Mouse (Mus musculus): Measurements from ENCODE around the gene Tmem94. TPM values are rescaled to one million over a fixed set of nuclear protein-coding genes. Genes with fewer than 3 reads are reported as not detected.
A peak's percentile ranks its signal among the peaks of the same experiment; 100 is the strongest.

Gene Tmem94
- total and polyA plus RNA-seq, 2 experiments: 11.0 to 41.9 TPM

DNA sequence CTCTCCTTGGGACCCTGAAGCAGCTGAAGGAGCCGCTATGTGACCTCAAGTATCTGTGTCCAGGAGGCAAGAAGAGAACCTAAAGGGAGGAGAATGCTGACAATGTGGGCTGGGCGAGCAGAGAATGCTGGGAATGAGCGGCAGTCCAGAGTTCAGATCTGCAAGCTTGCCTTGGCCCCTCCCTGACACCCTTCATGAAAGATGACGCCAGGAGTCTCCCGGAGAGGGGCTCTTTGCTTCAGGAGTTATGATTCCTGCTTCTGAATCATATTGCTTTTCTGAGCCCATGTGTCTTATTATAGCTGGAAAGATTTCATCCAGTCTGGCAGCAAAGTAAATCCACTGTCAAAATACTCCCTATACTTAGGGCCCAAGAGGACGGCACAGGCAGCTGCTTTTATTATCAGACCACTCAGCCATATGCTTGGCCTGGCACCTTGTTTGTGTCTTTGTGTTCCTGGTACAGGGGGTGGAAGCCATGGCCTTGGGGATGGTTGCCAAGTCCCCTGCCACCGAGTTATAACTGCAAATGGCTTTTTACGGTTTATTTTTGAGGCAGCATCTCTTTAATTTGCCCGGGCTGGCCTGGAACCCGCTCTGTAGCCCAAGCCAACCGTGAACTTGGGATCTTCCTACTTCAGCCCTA lies 31.1 kb upstream of the Tmem94 start:
- Histone ChIP-seq H3K27ac (replicated peaks; ENCODE audit: insufficient read depth, low read depth, low read length) (no peak overlapping the region), H3K27me3 (ENCODE audit: control insufficient read depth, insufficient read depth, low read length) (no peaks in the 10 kb centered on the region), H3K4me1 (ENCODE audit: control insufficient read depth, insufficient read depth, low read length) (no peaks in the 10 kb centered on the region), H3K36me3 (ENCODE audit: control insufficient read depth, insufficient read depth, low read length) (no peaks in the 10 kb centered on the region), H3K9ac (ENCODE audit: low read depth, low read length) (no peak overlapping the region), H3K79me2 (ENCODE audit: control insufficient read depth, insufficient read depth, low read length) (no peaks in the 10 kb centered on the region), H3K4me3 (ENCODE audit: insufficient read depth, low read depth, low read length) (no peak overlapping the region)
- no peak for DNase-seq (ENCODE audit: extremely low read depth, low read depth, low spot score)
- TF ChIP-seq POLR2A (IDR thresholded peaks at IDR 0.05; ENCODE audit: extremely low read depth, insufficient read depth, low read length) (no peak), CTCF (IDR thresholded peaks at IDR 0.05; ENCODE audit: low read depth, low read length) (no peak)
- WGBS: 73% methylated on average over 11 of the region's 11 CpGs

GRCm38 (mm10) chr11:115737608-115738208 lies 27.5 kb upstream of the Tmem94 start:
- H3K27me3 ChIP-seq (ENCODE audit: control insufficient read depth, insufficient read depth, low read length): no peaks in the 10 kb centered on the region
- H3K4me1 ChIP-seq (ENCODE audit: control insufficient read depth, insufficient read depth, low read length): no peaks in the 10 kb centered on the region
- H3K79me2 ChIP-seq (ENCODE audit: control insufficient read depth, insufficient read depth, low read length): no peaks in the 10 kb centered on the region
- no peaks in the 10 kb centered on the region for H3K36me3 ChIP-seq (ENCODE audit: control insufficient read depth, insufficient read depth, low read length)
- no peak for DNase-seq (ENCODE audit: extremely low read depth, low read depth, low spot score)
- H3K4me3 ChIP-seq (ENCODE audit: insufficient read depth, low read depth, low read length): no peak overlapping the region
- TF ChIP-seq POLR2A (IDR thresholded peaks at IDR 0.05; ENCODE audit: extremely low read depth, insufficient read depth, low read length): no peak
- TF ChIP-seq CTCF (IDR thresholded peaks at IDR 0.05; ENCODE audit: low read depth, low read length): no peak
- no peak overlapping the region for H3K9ac ChIP-seq (ENCODE audit: low read depth, low read length)
- no peak overlapping the region for H3K27ac ChIP-seq (replicated peaks; ENCODE audit: insufficient read depth, low read depth, low read length)
- WGBS: 91% methylated on average over 10 of the region's 10 CpGs

GRCm38 (mm10) chr11:115738275-115738885 lies 26.9 kb upstream of the Tmem94 start:
- Histone ChIP-seq H3K27me3 (ENCODE audit: control insufficient read depth, insufficient read depth, low read length) (no peaks in the 10 kb centered on the region), H3K4me1 (ENCODE audit: control insufficient read depth, insufficient read depth, low read length) (no peaks in the 10 kb centered on the region), H3K36me3 (ENCODE audit: control insufficient read depth, insufficient read depth, low read length) (no peaks in the 10 kb centered on the region), H3K4me3 (ENCODE audit: insufficient read depth, low read depth, low read length) (no peak overlapping the region), H3K9ac (ENCODE audit: low read depth, low read length) (no peak overlapping the region), H3K79me2 (ENCODE audit: control insufficient read depth, insufficient read depth, low read length) (no peaks in the 10 kb centered on the region), H3K27ac (replicated peaks; ENCODE audit: insufficient read depth, low read depth, low read length) (no peak overlapping the region)
- no peak for DNase-seq (ENCODE audit: extremely low read depth, low read depth, low spot score)
- TF ChIP-seq POLR2A (IDR thresholded peaks at IDR 0.05; ENCODE audit: extremely low read depth, insufficient read depth, low read length): no peak
- no peak for TF ChIP-seq CTCF (IDR thresholded peaks at IDR 0.05; ENCODE audit: low read depth, low read length)
- 48% methylated on average over 13 of the region's 13 CpGs for WGBS

DNA sequence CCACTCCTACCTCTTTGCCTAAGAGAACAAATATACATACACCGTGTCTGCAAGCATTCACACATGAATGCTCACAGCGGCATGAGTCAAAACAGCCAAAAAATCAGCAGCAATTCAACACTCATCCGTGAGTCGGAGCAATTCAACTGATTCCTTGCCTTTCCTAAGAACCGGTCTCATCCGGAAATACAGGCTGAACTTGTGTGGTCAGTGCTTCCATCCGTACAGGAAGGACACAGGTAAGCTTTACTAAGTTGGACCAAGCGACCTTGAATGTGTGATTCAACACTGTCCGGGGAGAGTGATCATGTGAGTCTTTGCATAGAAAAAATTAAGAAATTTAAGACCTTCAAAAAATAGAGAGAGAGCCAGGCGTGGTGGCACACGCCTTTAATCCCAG lies 24.2 kb upstream of the Tmem94 start:
- TF ChIP-seq CTCF (IDR thresholded peaks at IDR 0.05; ENCODE audit: low read depth, low read length): no peak
- no peak for TF ChIP-seq POLR2A (IDR thresholded peaks at IDR 0.05; ENCODE audit: extremely low read depth, insufficient read depth, low read length)

DNA sequence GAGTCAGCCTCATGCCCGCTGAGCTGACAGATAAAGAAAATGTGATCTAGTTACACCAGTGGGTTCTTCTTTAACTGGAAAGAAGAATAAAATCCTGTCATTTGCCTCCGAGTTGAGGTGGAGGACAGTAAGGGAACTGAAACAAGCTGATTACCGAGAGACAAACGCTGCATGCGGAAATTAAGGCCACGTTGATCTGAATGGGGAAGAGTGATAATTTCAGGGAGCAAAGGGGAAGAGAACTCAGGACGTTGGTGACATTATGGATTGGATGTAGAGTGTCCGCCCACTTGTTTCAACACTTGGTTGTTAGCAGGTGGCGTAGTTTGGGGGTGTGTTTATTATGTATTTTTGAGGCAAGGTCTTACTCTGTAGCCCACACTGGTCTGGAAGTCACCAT lies 22.3 kb upstream of the Tmem94 start:
- H3K9ac ChIP-seq (ENCODE audit: low read depth, low read length): no peak overlapping the region
- WGBS: 80% methylated on average over 9 of the region's 9 CpGs

More for the DNA sequence above, 24.2 kb upstream of the Tmem94 start:
- Histone ChIP-seq H3K4me3 (ENCODE audit: insufficient read depth, low read depth, low read length) (no peak overlapping the region), H3K4me1 (ENCODE audit: control insufficient read depth, insufficient read depth, low read length) (no peaks in the 10 kb centered on the region), H3K27ac (replicated peaks; ENCODE audit: insufficient read depth, low read depth, low read length) (no peak overlapping the region), H3K9ac (ENCODE audit: low read depth, low read length) (no peak overlapping the region), H3K36me3 (ENCODE audit: control insufficient read depth, insufficient read depth, low read length) (no peaks in the 10 kb centered on the region), H3K79me2 (ENCODE audit: control insufficient read depth, insufficient read depth, low read length) (no peaks in the 10 kb centered on the region), H3K27me3 (ENCODE audit: control insufficient read depth, insufficient read depth, low read length) (no peaks in the 10 kb centered on the region)
- WGBS: 90% methylated on average over 11 of the region's 11 CpGs
- no peak for DNase-seq (ENCODE audit: extremely low read depth, low read depth, low spot score)

DNA sequence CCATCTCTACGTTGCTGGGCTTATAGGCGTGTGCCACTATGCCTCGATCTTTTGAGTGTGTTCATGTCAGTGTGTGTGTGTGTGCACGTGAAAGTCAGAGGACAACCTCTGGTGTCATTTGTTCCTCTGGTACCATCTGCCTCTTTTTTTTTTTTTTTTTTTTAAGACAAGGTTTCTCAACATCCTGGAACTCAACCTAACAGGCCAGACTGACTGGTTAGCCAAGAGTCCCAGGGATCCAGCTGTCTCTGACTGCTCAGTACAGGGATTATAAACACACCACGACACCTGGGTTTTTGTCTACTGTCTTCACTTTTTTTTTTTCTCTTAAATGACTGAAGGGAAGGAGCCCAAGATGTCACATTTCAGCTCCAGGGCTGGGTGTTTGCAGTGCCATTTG lies 20.8 kb upstream of the Tmem94 start:
- Histone ChIP-seq H3K27me3 (ENCODE audit: control insufficient read depth, insufficient read depth, low read length) (no peaks in the 10 kb centered on the region), H3K36me3 (ENCODE audit: control insufficient read depth, insufficient read depth, low read length) (no peaks in the 10 kb centered on the region), H3K27ac (replicated peaks; ENCODE audit: insufficient read depth, low read depth, low read length) (no peak overlapping the region), H3K9ac (ENCODE audit: low read depth, low read length) (no peak overlapping the region), H3K4me1 (ENCODE audit: control insufficient read depth, insufficient read depth, low read length) (no peaks in the 10 kb centered on the region), H3K79me2 (ENCODE audit: control insufficient read depth, insufficient read depth, low read length) (no peaks in the 10 kb centered on the region), H3K4me3 (ENCODE audit: insufficient read depth, low read depth, low read length) (no peak overlapping the region)
- WGBS: 87% methylated on average over 5 of the region's 5 CpGs
- DNase-seq (ENCODE audit: extremely low read depth, low read depth, low spot score): no peak
- TF ChIP-seq CTCF (IDR thresholded peaks at IDR 0.05; ENCODE audit: low read depth, low read length) (no peak), POLR2A (IDR thresholded peaks at IDR 0.05; ENCODE audit: extremely low read depth, insufficient read depth, low read length) (no peak)

More for the DNA sequence above, 22.3 kb upstream of the Tmem94 start:
- peak; percentile 18 for DNase-seq (ENCODE audit: extremely low read depth, low read depth, low spot score)
- H3K27me3 ChIP-seq (ENCODE audit: control insufficient read depth, insufficient read depth, low read length): no peaks in the 10 kb centered on the region
- H3K4me3 ChIP-seq (ENCODE audit: insufficient read depth, low read depth, low read length): no peak overlapping the region
- TF ChIP-seq CTCF (IDR thresholded peaks at IDR 0.05; ENCODE audit: low read depth, low read length) (no peak), POLR2A (IDR thresholded peaks at IDR 0.05; ENCODE audit: extremely low read depth, insufficient read depth, low read length) (no peak)
- H3K79me2 ChIP-seq (ENCODE audit: control insufficient read depth, insufficient read depth, low read length): no peaks in the 10 kb centered on the region
- no peaks in the 10 kb centered on the region for H3K4me1 ChIP-seq (ENCODE audit: control insufficient read depth, insufficient read depth, low read length)
- H3K36me3 ChIP-seq (ENCODE audit: control insufficient read depth, insufficient read depth, low read length): no peaks in the 10 kb centered on the region
- H3K27ac ChIP-seq (replicated peaks; ENCODE audit: insufficient read depth, low read depth, low read length): no peak overlapping the region
